Mouse (Mus musculus) skeletal muscle tissue, adult 2 months (tissue): ENCODE measurements around the gene C130074G19Rik.

ENCODE experiments used
- DNase-seq: peaks from one replicate; pipeline ENCODE4 v3.0.0-alpha.2; 2012; ENCODE audit warnings: low read depth, low spot score

C130074G19Rik gene

DNA sequence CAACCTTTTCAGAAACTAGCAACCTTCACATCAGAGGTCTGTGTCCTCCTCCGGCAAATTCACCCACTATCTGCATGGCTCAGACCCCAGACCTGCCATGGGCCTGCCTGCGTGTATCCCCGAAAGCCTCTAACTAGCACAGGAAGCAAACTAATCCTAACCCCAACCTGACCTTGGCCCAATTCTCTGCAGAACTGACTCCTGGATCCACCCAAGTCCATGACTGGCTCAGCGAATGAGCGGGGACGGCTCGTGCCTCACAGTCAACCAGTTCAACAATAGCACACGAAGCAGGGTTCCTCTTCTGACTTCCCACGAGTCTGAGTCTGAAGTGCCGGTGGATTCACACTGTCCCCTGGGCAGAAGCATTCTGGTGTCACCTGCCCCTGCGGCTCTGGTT is 9.1 kb downstream of the C130074G19Rik start:
- DNase-seq: no peak

DNA sequence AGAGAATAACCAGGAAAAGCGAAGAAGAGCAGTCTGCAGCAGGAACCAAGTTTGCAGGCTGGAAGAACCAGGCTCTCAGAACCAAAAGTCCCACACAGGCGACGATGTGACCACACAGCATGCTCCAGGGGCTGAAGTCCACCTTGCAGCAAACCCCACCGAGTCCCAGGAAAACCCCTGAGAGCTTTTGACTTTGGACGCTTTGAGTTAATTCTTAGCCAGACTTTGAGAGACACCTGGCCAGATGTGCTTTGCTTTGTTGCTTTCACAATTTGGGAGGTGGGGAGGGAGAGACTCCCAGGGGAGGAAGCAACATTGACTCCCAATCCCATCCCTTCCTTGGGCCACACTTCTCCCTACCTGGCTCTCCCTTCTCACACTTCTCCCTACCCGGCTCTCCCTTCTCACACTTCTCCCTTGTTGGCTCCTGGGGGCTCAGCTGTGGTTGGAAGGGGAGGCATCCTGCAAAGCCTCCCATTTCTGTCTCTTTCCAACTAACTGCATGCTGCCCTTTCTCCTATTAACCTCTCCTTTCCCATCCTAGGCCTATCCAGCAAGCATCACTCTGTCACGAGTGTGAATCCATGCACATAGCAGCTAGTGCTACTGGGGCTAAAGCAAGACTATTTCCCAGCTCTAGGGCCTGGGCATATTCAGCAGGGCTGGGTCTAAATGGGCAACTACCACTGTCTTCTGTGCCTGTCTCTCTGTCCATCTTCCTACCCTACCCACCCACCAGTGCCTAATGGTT is 10.8 kb downstream of the C130074G19Rik start:
- no peak for DNase-seq

DNA sequence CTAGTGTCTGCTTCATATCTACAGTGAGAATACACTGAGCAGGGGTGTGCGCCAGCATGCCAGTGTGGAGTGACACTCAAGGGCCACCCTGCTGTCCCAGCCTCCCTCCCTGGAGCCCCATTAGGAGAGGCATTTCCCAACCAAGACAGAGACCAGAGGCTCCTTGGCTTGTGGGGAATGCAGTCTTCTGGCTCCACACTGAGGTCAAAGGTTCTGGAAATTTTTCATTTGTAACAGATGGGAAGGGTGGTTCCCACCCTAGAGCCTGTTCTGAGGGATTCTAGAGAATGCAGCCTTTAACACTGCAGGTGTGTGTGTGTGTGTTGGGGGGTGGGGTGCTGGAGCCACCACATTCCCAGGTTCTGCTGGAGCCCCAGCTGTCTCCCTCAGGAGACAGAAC is 11.5 kb downstream of the C130074G19Rik start:
- no peak for DNase-seq

DNA sequence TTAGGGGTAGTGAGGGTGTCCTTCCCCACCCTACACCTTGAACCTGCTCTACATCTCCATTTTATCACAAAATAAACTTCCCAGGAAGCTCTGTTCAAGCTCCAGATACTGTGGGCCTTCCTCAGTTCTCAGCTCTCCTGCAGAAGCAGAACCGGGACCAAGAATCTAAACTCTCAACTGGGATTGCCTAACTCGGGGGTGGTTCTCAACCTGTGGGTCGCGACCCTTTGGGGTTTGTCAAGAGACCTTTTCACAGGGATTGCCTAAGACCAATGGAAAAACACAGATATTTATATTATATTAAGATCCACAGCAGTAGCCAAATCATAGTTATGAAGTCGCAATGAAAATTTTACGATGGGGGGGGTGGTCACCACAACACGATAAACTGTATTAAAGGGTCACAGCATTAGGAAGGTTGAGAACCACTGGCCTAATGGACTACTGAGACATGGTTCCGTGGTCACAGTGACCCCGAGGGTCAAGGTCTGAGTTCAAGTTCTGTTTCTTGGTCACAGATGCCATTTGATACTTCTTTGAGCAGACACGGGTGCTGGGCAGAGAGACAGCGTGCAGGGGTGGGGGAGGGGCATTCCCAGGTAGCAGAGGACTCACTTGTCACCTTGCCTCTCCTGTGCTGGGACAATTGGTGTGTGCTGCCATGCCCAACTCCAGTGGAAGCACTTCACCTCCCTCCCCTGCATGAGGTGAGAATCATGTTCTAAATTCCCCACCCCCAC is 12.2 kb downstream of the C130074G19Rik start:
- no peak for DNase-seq

DNA sequence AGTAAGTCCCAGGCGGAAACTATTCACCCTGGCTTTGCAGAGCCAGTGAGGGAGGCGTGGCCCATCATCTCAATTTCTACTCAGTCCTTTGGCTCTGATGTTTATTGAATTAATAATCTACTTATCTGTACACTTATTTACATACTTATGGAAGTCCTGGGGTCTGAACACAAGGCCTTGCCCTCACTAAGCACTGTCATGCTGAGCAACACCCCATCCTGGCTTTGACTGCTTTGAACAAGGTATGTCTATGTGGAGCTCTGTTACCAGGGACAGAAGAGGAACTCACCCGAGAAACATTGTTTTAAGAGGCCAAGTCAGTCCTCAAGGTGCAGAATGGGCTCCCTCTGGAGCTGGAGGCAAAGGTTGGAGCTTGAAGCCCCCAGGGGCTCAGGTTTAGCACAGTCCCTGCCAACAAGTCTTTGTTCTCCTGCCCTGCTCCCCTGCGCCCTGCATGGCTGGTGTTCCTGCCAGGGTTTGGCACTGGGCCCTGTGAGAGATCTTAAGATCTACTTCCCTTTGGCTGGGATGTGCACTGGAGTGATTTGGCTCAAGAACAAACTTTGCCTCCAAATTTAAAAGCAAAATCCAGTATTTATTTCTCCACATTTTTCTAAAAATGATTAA is 13.0 kb downstream of the C130074G19Rik start:
- no peak for DNase-seq

DNA sequence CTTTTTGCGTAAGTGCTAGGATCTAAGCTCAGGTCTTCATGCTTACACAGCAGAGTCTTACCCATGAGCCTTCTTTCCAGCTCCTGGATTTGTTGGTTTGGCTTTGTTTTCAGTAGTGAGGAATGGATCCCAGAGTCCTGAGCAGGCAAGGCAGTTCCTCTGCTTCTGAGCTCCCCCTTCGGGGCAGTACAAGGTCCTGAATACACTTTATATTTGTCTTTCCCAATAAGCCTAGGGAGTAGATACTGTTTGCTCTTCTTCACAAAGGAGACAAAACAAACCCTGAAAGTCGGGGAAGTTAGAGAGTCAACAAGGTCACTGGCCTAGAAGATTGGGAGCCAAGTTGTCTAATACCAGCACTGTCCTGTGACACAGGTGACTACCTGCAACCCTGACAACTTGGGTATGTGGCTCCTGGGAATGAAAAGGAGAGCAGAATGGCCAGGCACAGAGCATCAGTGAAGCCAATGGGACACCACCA is 15.3 kb downstream of the C130074G19Rik start:
- DNase-seq: no peak

DNA sequence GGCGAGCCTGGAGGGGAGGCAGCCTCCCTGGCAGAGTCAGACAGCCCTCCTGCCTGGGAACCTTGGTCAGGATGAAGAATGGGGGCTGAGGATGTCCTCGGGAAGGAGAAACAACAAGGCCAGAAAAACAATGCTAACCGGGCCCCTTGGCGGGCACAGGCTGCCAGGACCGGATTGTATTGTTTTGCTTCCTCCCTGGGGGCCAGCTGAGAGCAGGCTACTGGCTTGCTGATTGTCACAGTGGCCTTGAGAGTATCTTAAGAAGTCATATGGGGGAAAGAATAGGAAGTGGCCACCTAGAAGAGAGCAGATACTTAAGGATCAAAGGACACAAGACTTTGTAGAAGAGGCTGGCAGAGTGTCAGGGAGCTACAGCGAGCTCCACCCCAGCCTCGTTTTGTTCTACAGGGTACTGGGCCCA is 18.6 kb downstream of the C130074G19Rik start:
- peak; percentile 34 for DNase-seq

DNA sequence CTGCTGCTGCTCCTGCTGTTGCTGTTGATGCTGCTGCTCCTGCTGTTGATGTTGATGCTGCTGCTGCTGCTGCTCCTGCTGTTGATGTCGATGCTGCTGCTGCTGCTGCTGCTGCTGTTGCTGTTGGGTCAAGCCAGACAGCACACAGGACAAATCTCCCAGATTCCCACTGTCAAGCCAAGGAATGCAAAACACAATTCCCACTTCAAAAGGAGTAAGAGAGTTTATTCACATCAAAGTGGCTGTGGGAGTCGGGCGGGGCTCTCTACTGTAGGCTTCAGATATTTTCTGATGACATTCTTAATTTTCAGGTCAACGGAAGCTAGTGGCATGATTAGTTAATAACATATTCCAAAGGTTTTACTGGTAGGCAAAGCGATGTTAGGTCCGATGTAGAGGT is 20.4 kb downstream of the C130074G19Rik start:
- no peak for DNase-seq

DNA sequence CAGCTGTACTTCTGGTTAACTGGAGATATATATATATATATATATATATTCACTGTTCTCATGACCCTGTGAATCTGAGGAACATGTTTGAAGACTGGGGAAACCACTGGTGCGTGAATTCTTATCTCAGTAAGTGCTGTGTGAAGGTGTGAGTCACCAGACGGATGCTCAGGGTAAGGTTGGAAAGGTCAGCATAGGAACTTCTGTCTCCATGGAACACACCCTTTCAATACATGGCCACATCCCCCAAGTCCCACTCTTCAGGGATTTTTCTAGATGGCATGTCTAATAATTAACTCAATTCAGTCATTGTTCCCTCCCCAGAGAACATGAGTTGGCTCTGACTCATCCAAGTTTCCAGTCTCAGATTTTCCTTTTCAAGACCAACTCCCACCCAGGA is 21.5 kb downstream of the C130074G19Rik start:
- no peak for DNase-seq

DNA sequence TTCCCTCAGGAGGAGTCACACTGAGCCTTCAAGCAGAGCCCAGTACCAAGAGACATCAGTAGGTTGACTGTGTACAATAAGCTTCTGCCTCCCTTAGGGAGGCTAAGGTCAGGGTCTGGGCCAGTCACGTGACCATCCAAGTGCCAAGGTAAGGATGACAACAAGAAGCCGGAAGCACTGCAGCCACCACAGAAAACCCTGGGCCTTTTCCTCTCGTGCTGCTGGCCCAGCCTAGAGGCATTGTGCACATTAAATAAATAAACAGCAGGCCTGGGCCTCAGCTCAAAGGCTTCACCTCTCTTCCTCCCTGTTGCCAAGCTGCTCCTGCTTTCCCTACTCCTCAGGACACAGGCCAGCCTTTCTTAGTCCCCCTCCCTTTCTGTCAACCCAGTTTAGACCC is 22.7 kb downstream of the C130074G19Rik start:
- DNase-seq: no peak

DNA sequence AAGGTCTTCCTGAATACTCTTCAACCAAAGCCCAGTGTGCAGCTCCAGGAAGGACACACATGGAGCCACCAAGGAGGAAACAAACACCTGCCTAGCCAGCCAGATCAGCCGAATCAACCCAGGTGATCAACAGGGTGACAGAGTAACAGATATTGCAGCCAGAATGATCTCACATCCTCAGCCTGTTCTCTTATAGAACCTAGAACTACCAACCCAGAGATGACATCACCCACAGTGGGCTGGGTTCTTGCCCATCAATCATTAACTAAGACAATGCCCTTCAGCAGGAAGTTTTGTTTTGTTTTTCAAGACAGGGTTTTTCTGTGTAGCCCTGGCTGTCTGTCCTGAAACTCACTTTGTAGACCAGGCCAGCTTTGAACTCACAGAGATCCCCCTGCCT is 24.8 kb downstream of the C130074G19Rik start:
- no peak for DNase-seq

DNA sequence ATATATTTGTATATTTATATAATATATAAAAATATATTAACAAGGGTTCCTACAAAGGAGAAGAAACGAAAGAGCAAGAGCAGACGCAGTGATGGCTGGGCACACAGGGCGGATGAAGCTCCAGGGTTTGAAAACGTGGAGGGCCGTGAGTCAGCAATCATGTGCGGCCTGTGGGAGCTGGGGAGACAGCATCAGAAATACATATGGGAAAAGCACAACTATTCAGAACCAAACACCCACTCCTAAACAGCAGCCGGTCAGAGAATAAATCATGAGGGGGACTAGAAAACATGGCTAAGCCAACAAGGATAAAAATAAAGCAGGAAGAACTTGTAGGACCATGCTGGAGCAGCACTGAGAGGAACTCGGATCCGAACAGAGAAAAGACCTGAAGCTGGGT is 25.8 kb downstream of the C130074G19Rik start:
- DNase-seq: no peak

DNA sequence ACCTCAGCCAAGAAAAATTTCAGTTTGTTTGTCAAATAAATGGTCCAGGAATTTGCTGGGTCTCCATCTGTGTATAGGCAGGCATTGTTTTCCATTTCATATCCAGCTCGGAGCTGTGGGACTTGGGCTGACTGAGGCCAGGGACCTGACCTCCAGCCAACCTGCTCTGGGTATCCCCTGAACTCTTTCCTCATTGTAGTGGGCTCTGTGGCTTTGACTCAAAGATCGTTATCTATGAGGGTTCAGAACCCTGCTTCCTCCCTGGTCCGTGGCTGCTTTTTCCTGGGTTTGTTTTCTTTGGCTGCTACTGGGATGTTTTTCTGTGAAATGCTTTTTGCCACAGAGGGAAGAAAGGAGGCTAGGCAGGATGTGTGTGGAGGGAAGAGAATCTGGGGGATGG is 29.1 kb downstream of the C130074G19Rik start:
- DNase-seq: no peak

DNA sequence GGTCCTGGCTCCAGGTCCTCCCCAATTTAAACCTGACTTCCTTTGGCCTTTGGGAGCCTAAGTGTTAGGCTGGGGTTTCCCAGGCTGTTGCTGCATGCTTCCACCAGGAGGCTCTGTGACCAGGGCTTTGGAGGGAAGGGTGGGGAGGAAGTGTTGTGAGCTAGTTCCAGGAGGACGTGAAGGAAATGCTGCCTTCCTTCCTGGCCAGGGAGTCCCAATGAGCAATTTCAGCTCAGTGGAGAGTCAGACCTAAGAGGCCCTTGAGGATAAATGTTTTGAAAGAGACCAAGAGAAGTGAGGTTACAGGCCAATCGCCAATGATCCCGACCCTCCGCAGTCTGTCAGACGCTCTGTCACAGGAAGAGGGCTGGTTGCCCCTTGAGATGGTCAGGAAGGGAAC is 29.7 kb downstream of the C130074G19Rik start:
- DNase-seq: peak; percentile 66

DNA sequence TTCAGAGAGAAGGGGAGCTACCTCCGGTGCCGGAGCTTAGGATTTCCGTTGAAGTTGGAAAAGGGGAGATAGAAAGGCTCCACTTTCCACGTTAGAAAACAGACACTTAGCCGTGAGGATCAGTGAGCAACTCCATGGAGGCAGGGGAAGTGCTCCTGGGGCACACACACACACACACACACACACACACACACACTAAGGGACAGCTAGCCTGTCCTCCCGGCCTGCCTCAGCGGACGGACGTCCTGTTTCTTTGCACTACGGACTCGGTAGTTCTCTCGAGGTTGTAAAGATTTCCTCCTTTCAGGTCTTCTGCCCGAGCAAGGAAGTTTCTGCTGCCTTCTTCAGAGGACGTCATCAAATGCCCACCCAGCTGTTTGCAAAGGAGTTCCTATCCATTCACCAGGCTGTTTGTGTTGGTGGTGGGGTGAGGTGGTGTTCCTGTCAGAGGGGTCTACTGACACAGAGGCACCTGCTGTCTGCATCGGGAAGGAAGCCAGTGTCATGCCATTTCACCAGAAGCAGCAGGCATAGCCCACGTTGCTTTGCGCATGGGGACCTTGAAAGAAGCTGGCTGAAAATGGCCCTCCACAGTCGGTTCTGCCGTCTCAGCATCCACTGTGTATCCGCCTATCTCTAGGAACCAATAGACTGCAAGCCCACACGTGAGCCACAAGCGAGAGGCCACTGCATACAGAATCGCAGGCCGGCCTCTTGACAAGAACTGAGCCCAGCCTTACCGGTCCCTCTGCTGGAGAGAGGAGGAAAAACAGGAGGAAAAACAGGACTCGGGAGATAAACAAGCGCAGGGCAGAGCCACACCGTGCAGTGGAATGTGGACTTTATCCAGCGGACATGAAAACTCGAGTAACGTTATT is 31.0 kb downstream of the C130074G19Rik start:
- peak; percentile 86 for DNase-seq

DNA sequence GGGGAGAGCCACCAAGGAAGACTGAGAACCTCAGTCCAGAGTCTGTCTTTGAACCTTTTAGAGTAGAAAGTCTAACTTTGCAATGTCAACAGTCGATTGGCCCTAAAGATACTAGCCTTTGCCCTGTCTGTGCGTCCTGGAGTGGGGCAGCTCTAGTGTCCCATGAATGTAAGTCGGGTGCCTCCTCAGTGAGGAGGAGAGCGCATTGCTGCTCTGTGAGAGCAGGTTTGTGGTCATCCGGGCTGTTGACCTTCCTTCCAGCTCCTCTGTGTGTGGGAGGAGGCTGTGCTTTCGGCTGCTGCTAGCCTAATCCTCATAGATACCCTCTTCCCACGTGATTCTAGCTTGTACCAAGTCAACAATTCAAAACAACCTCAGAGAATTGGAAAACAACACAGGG is 31.9 kb downstream of the C130074G19Rik start:
- no peak for DNase-seq

DNA sequence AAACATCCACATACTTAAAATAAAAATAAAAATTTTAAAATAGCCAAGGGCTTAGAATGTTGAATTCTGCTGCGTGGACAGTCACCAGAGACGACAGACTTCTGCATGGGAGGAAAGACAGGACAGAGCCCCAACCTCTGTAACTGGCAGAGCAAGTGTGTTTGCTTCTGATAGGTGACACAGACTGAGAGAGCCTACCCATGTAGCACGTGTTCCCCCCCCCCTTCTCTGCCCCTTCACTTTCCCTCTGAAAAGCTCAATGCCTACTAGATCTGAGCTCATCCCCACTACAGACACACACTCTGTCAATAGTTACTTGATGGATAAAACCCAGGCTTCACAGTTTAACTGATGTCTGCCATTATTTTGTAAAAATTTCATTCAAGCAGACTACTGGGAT is 36.0 kb downstream of the C130074G19Rik start:
- DNase-seq: no peak

DNA sequence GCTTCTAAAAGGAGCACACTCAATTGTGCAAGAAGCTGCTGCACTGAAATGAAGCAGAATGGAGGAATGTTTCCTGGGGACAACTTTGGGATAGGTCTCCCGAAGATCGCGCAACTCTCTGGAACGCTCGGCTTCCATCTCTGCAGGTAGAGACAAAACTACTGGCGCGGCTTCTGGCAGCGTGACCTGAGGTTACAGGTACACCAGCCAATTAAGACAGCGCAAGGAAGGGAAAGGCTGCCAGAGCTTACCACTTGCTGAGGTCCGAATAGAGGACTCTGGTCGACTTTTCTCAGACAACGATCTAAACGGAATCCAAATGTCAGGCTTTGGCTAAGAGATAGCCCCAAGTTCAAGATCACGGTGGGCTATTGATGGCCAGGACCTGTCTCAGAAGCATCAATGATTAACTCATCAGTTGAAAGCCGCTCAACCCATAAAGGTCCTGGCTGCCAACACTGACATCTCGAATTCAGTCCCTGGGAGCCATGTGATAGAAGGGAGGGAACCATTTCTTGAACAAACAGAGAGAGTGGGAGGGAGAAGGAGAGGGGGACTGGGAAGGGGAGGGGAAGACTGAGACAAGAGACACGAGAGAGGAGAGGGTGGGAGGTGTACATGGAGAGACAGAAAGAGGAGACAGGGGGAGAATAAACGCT is 36.8 kb downstream of the C130074G19Rik start, which contains the start of gene Marc2:
Gene Marc2 (minus strand): TSS at position 360 of the 659 bp plus-strand sequence.
- DNase-seq: no peak

DNA sequence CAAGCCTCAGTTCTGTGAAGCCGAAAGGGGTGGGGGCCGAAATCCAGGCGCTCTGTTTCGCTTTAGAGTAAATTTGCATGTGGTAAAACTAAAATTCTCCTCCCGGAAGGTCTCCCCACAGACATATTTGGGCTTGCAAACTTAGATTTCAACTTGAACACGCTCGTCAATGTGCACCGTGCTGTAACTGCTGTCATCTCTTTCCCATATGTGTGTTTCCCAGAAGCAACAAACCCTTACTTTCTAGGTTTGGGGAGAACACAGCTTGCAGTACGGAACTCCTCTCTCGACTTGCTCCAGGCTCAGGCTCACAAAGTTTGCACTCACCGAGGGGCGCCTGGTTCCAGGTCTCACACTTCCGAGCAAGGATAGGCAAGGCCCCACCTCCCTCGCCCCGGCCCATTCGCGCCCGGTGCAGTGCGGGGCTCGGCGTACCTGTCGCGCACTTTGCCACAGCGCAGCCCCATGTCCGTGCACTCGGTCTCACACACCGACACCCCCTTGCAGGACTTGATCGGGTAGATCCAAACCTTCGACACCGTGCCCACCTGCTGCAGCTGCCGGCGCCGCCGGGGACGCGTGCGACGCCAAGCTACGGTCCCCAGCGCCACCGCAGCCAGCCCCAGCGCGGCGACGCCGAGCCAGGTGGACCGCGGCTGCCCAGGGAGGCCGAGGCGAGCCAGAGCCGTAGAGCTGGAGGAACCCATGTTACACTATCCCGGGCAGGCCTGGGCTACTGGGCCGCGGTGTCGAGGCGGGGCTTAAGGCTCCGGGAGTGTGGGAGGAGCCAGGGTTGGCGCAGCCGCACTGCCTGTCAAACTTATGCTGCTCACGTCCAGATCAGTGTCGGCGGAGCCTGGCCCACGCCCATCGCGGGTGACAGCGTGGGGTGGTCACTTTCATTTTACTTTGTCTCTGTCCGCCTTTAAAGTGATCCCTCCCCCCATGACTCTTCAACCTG is 37.6 kb downstream of the C130074G19Rik start:
- DNase-seq: peak; percentile 94
